Mouse (Mus musculus): Measurements from ENCODE around the gene March8. TPM values are rescaled to one million over a fixed set of nuclear protein-coding genes. Genes with fewer than 3 reads are reported as not detected.

March8 gene
- polyA plus RNA-seq, 2 experiments, result 27.0 to 40.4 TPM

- H3K9ac ChIP-seq (ENCODE audit: low read depth, low read length, severe bottlenecking), result no peak overlapping the region
- no peak for DNase-seq (ENCODE audit: low spot score)
- TF ChIP-seq POLR2A (IDR thresholded peaks at IDR 0.05; ENCODE audit: borderline replicate concordance, extremely low read depth, insufficient read depth, insufficient read length), result no peak
- ATAC-seq (ENCODE audit: low FRiP score, low read depth), result peak; percentile 47; the same call in 1 of the 2 replicates
- no peak overlapping the region for H3K27ac ChIP-seq (replicated peaks; ENCODE audit: low read depth, low read length)
- no peak overlapping the region for H3K4me2 ChIP-seq (replicated peaks; ENCODE audit: low read depth, low read length, severe bottlenecking)
- 71% methylated on average over 1 of the region's 1 CpGs for WGBS
- H3K9me3 ChIP-seq (ENCODE audit: control insufficient read depth, low read length), result no peaks in the 10 kb centered on the region
- no peak overlapping the region for H3K4me3 ChIP-seq (replicated peaks; ENCODE audit: low read length)
- no peaks in the 10 kb centered on the region for H3K36me3 ChIP-seq (ENCODE audit: control insufficient read depth, insufficient read depth, low read length)
- H3K4me1 ChIP-seq (ENCODE audit: control insufficient read depth, insufficient read depth, low read length), result no peaks in the 10 kb centered on the region
- no peaks in the 10 kb centered on the region for H3K27me3 ChIP-seq (ENCODE audit: control insufficient read depth, insufficient read depth, low read length)
These were observed 80.7 kb downstream of the March8 start for GRCm38 (mm10) chr6:116418487-116418886.

- no peak for TF ChIP-seq POLR2A (IDR thresholded peaks at IDR 0.05; ENCODE audit: borderline replicate concordance, extremely low read depth, insufficient read depth, insufficient read length)
- ATAC-seq (ENCODE audit: low FRiP score, low read depth), result no peak
- WGBS, result 59% methylated on average over 6 of the region's 6 CpGs
These were observed 81.9 kb downstream of the March8 start for GRCm38 (mm10) chr6:116419699-116420098.

DNA sequence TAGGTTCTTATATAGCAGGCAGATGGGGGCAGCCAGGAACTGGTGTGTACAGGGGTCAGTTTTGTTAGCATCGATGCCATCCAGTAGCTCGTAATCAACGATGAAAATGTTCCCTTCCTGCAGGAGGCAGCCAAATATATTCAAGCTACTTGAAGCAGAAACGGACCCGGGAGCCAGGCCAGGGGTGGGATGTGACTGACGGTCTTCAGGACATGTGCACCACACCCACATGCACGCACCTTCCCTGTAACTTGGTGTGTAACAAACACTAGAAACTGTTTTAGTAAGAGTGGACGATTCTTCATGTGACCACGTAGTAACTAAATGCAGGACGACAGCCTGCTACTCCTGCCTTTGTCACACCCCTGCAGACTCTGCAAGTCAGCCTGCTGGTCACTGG is 82.4 kb downstream of the March8 start:
- H3K9ac ChIP-seq (ENCODE audit: low read depth, low read length, severe bottlenecking), result no peak overlapping the region
- TF ChIP-seq POLR2A (IDR thresholded peaks at IDR 0.05; ENCODE audit: borderline replicate concordance, extremely low read depth, insufficient read depth, insufficient read length), result no peak
- ATAC-seq (ENCODE audit: low FRiP score, low read depth) (no peak), DNase-seq (ENCODE audit: low spot score) (no peak)
- H3K9me3 ChIP-seq (ENCODE audit: control insufficient read depth, low read length), result no peaks in the 10 kb centered on the region
- H3K4me3 ChIP-seq (replicated peaks; ENCODE audit: low read length), result no peak overlapping the region
- H3K36me3 ChIP-seq (ENCODE audit: control insufficient read depth, insufficient read depth, low read length), result no peaks in the 10 kb centered on the region
- H3K4me2 ChIP-seq (replicated peaks; ENCODE audit: low read depth, low read length, severe bottlenecking), result no peak overlapping the region
- WGBS, result 86% methylated on average over 10 of the region's 10 CpGs
- no peaks in the 10 kb centered on the region for H3K4me1 ChIP-seq (ENCODE audit: control insufficient read depth, insufficient read depth, low read length)
- no peak overlapping the region for H3K27ac ChIP-seq (replicated peaks; ENCODE audit: low read depth, low read length)
- H3K27me3 ChIP-seq (ENCODE audit: control insufficient read depth, insufficient read depth, low read length), result no peaks in the 10 kb centered on the region

More at GRCm38 (mm10) chr6:116419699-116420098, 81.9 kb downstream of the March8 start:
- H3K27ac ChIP-seq (replicated peaks; ENCODE audit: low read depth, low read length), result no peak overlapping the region
- H3K9ac ChIP-seq (ENCODE audit: low read depth, low read length, severe bottlenecking), result no peak overlapping the region
- no peak overlapping the region for H3K4me2 ChIP-seq (replicated peaks; ENCODE audit: low read depth, low read length, severe bottlenecking)
- no peaks in the 10 kb centered on the region for H3K36me3 ChIP-seq (ENCODE audit: control insufficient read depth, insufficient read depth, low read length)
- no peaks in the 10 kb centered on the region for H3K27me3 ChIP-seq (ENCODE audit: control insufficient read depth, insufficient read depth, low read length)
- DNase-seq (ENCODE audit: low spot score), result no peak
- no peaks in the 10 kb centered on the region for H3K9me3 ChIP-seq (ENCODE audit: control insufficient read depth, low read length)
- H3K4me1 ChIP-seq (ENCODE audit: control insufficient read depth, insufficient read depth, low read length), result no peaks in the 10 kb centered on the region
- no peak overlapping the region for H3K4me3 ChIP-seq (replicated peaks; ENCODE audit: low read length)

DNA sequence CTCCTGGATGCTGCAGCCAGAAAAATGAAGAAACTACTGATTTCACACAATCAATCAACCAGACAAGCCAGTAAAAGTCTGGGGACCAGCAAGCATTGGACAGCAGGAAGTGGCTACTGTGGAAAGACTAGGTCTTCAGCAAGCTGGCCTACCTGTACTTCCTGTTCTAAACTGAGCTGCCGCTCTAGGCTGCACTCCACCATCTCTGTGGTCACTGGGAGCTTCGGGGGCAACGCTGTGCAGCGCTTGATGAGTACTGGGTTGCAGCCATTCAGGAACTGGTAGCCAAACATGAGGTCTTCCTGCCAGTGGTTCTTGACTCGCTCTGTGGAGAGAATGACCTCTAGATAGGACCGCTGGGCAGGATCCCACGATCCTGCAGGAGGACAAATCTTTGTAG is 85.2 kb downstream of the March8 start:
- 92% methylated on average over 7 of the region's 7 CpGs for WGBS
- ATAC-seq (ENCODE audit: low FRiP score, low read depth), result no peak
- H3K9me3 ChIP-seq (ENCODE audit: control insufficient read depth, low read length), result no peaks in the 10 kb centered on the region

GRCm38 (mm10) chr6:116423664-116424063 is 85.8 kb downstream of the March8 start:
- no peak overlapping the region for H3K4me3 ChIP-seq (replicated peaks; ENCODE audit: low read length)
- H3K9me3 ChIP-seq (ENCODE audit: control insufficient read depth, low read length), result no peaks in the 10 kb centered on the region
- no peak for TF ChIP-seq POLR2A (IDR thresholded peaks at IDR 0.05; ENCODE audit: borderline replicate concordance, extremely low read depth, insufficient read depth, insufficient read length)
- H3K9ac ChIP-seq (ENCODE audit: low read depth, low read length, severe bottlenecking), result no peak overlapping the region
- 63% methylated on average over 2 of the region's 2 CpGs for WGBS
- no peaks in the 10 kb centered on the region for H3K27me3 ChIP-seq (ENCODE audit: control insufficient read depth, insufficient read depth, low read length)
- no peak overlapping the region for H3K4me2 ChIP-seq (replicated peaks; ENCODE audit: low read depth, low read length, severe bottlenecking)
- ATAC-seq (ENCODE audit: low FRiP score, low read depth), result no peak
- no peak for DNase-seq (ENCODE audit: low spot score)
- H3K36me3 ChIP-seq (ENCODE audit: control insufficient read depth, insufficient read depth, low read length), result no peaks in the 10 kb centered on the region
- H3K4me1 ChIP-seq (ENCODE audit: control insufficient read depth, insufficient read depth, low read length), result no peaks in the 10 kb centered on the region
- H3K27ac ChIP-seq (replicated peaks; ENCODE audit: low read depth, low read length), result no peak overlapping the region

More for the DNA sequence above, 85.2 kb downstream of the March8 start:
- no peak overlapping the region for H3K4me3 ChIP-seq (replicated peaks; ENCODE audit: low read length)
- DNase-seq (ENCODE audit: low spot score), result no peak
- no peak overlapping the region for H3K27ac ChIP-seq (replicated peaks; ENCODE audit: low read depth, low read length)
- H3K36me3 ChIP-seq (ENCODE audit: control insufficient read depth, insufficient read depth, low read length), result no peaks in the 10 kb centered on the region
- no peak for TF ChIP-seq POLR2A (IDR thresholded peaks at IDR 0.05; ENCODE audit: borderline replicate concordance, extremely low read depth, insufficient read depth, insufficient read length)
- H3K27me3 ChIP-seq (ENCODE audit: control insufficient read depth, insufficient read depth, low read length), result no peaks in the 10 kb centered on the region
- no peaks in the 10 kb centered on the region for H3K4me1 ChIP-seq (ENCODE audit: control insufficient read depth, insufficient read depth, low read length)
- H3K4me2 ChIP-seq (replicated peaks; ENCODE audit: low read depth, low read length, severe bottlenecking), result no peak overlapping the region
- H3K9ac ChIP-seq (ENCODE audit: low read depth, low read length, severe bottlenecking), result no peak overlapping the region

DNA sequence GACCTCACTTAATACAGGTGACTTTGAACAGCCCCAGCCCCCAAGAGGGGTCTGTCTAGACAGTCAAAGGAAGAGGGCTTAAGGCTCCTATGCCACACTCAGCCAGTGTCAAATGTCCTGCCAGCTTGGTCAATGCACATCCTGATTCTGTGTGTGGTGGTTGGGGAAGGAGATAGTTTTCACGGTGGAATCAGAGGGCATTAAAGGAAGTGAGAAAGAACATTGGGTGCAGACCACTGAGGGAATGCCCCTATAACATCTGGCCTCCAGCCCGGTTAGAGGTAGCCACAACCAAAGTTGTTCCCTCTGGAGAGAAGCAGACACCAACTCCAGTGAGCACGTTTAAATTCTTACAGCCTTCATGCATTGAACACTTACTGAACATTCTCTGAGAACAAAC is 89.7 kb downstream of the March8 start:
- H3K36me3 ChIP-seq (ENCODE audit: control insufficient read depth, insufficient read depth, low read length), result no peaks in the 10 kb centered on the region
- H3K9ac ChIP-seq (ENCODE audit: low read depth, low read length, severe bottlenecking), result no peak overlapping the region
- H3K4me1 ChIP-seq (ENCODE audit: control insufficient read depth, insufficient read depth, low read length), result no peaks in the 10 kb centered on the region
- no peaks in the 10 kb centered on the region for H3K27me3 ChIP-seq (ENCODE audit: control insufficient read depth, insufficient read depth, low read length)
- no peaks in the 10 kb centered on the region for H3K9me3 ChIP-seq (ENCODE audit: control insufficient read depth, low read length)
- ATAC-seq (ENCODE audit: low FRiP score, low read depth) (no peak), DNase-seq (ENCODE audit: low spot score) (no peak)
- no peak overlapping the region for H3K27ac ChIP-seq (replicated peaks; ENCODE audit: low read depth, low read length)
- no peak overlapping the region for H3K4me3 ChIP-seq (replicated peaks; ENCODE audit: low read length)
- 85% methylated on average over 3 of the region's 3 CpGs for WGBS
- TF ChIP-seq POLR2A (IDR thresholded peaks at IDR 0.05; ENCODE audit: borderline replicate concordance, extremely low read depth, insufficient read depth, insufficient read length), result no peak
- H3K4me2 ChIP-seq (replicated peaks; ENCODE audit: low read depth, low read length, severe bottlenecking), result no peak overlapping the region
